Mouse (Mus musculus) heart, postnatal 36 days (tissue): ENCODE measurements at regions not wholly inside any gene's neighbourhood (a gene's known extent, or its start where the extent isn't known, plus 50 kb on each side); places are given as distances from the start of the nearest gene placed in this dataset.
A peak's percentile ranks its signal among the peaks of the same experiment; 100 is the strongest.

Source experiments
- DNase-seq, 2 experiments: peaks; one replicate each; pipeline ENCODE4 v3.0.0; 2021 to 2022
- intact Hi-C: fragments of 180-260 bp; cut with DNase I; formaldehyde crosslinking; loops from one replicate; pipeline ENCODE4 v1.15.1; 2025

DNA sequence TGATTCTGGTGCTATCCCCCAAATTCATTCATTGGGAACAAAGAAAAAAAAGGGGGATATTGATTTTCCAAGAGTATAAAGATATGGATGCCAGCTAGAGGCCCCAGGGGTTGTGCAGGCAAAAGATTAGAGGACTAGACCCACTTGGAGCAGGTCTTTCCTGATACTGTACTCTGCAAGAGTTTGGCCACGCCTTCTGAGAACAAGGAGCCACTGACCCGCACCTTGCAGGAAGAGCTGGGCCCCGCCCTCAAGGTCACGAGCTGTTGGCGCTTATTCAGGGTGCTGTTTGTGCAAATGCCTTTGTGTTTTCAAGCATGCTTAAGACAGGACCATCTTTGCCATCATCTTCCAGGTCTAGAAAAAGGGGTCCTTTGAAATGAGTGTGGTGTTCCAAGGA is 54.5 kb upstream of the Slc7a1 start:
- intact Hi-C loops: no loop called here
- DNase-seq: no peak

- intact Hi-C loops: no loop called here
- DNase-seq: no peak
These were observed 54.1 kb upstream of the Slc7a1 start for GRCm38 (mm10) chr5:148453776-148454175.

DNA sequence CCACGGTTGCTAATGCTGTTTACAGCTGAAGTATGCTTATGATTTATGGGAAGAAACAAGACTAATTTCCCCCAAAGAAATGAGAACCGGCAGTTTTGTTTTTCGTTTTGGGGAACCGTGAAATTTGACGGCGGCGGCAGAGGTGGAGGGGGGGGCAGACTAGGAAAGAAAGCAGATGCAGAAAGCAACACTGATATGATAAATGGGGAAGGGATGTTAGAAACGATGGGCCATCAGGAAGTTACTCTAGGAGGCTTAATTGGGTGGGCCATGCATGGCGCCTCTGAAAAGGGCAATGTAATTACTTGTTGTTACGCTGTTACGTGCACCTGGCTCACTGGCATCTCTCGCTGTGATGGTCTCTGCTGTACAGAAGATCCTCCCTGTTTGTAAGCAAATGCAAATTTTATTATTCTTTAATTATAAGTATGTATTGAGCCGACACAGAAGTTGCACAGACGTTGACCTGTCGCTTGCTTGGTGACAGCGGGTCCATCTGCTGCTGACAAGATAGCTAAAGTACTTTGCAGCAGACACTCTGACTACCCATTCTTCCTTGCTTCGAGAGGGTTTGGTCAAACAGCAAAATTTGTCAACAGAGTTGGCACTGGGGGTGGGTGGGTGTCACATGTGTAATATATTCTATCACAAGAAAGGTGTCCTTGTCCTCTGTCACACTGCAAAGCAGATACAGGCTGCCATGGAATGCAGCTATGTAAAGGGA is 53.4 kb upstream of the Slc7a1 start:
- intact Hi-C loops: no loop called here
- no peak for DNase-seq

DNA sequence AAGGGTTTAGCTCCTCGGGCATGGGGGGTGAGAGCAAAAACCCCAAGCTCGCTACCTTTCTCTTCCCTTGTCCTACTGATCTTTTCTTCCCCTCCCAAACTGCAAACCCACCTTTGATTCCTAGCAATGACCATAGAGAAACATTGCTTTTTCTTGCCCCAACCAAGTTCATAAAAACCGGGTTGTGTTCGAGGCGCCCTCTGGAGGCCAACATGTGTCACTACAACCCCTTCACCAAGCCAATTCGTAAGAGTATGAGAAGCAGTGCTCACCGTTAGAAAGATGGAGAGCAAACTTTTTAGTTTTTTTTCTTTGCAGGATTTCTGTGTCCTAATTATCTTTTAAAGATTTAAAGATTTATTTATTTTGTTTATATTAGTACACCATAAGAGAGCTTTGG is 52.1 kb upstream of the Slc7a1 start:
- peak; percentile 63 to 80 for DNase-seq
- intact Hi-C loops: loop anchor here (1.0 kb wide), 3 partner anchors 120 to 341 kb away; no protein-coding TSS in a partner anchor

DNA sequence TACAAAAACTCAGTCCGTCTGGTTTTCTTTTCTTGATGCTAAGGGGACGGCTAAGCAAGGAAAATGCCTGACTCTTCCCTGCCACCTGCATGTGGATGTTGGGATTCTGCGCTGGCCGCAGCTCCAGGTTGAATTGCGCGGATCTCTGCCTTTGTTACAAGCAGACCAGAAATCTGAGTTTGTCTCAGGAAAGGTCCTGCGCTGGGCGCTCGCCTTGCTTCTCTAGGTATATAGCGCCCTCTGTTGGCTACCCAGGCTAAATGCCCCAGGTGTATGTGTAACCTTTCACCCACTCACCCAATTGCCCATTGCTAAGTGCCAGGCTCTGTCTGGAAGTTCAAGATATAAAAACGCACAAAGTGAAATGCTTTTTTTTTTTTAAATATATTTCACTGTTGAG is 51.2 kb upstream of the Slc7a1 start:
- intact Hi-C loops: loop anchor here (1.0 kb wide), 3 partner anchors 119 to 342 kb away; no protein-coding TSS in a partner anchor
- peak; percentile 60 to 62 for DNase-seq
